Mouse (Mus musculus): Measurements from ENCODE around the gene Vpreb3. TPM values are rescaled to one million over a fixed set of nuclear protein-coding genes. Genes with fewer than 3 reads are reported as not detected.

Vpreb3 gene
- polyA plus RNA-seq, 1 experiment from 2014 or later: 1.0 TPM

DNA sequence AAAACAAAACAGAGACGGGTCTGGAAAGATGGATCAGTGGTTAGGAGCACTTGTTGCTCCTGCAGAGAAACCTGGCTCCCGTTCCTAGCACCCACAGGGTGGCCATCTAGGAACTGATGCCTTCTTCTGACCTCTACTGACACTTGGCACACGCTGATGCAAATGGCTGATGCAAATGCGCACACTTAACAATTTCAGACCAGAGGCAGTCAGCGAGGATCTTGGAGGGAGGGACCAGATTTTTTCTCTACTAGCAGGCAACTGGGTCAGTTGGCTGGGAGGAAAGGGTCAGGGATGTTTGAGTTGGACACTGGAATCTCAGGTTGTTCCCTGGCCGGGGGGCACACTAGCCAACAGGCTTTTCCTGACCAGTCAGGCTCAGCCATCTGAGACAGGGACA is 10.0 kb upstream of the Vpreb3 start, which contains the start of gene Chchd10:
Chchd10 (plus strand) TSS at position 240 of the 400 bp plus-strand sequence.
- Histone ChIP-seq H3K27ac (replicated peaks) (peak within 1 kb of the TSS; percentile 19; the same call in 1 of the 2 replicates), H3K9ac (replicated peaks) (peak within 1 kb of the TSS; percentile 64), H3K4me2 (peak within 1 kb of the TSS; percentile 92), H3K27me3 (replicated peaks) (peaks cover 5% of the 10 kb centered on the region; the same call in 1 of the 2 replicates), H3K4me3 (replicated peaks) (peak within 1 kb of the TSS; percentile 49), H3K36me3 (no peaks in the 10 kb centered on the region), H3K4me1 (peaks cover 61% of the 10 kb centered on the region), H3K9me3 (replicated peaks) (no peaks in the 10 kb centered on the region)
- ATAC-seq (ENCODE audit: low FRiP score): no peak
- 28% methylated on average over 6 of the region's 6 CpGs for WGBS

GRCm38 (mm10) chr10:75934991-75935390 is 7.9 kb upstream of the Vpreb3 start:
- Histone ChIP-seq H3K4me3 (replicated peaks) (peak overlapping the region; percentile 64), H3K9ac (replicated peaks) (no peak overlapping the region), H3K27ac (replicated peaks) (no peak overlapping the region), H3K4me1 (peaks cover 60% of the 10 kb centered on the region), H3K4me2 (peak overlapping the region; percentile 91), H3K9me3 (replicated peaks) (no peaks in the 10 kb centered on the region), H3K27me3 (replicated peaks) (peaks cover 5% of the 10 kb centered on the region; the same call in 1 of the 2 replicates), H3K36me3 (no peaks in the 10 kb centered on the region)
- no peak for ATAC-seq (ENCODE audit: low FRiP score)
- WGBS: 74% methylated on average over 1 of the region's 1 CpGs

GRCm38 (mm10) chr10:75935680-75936541 is 6.9 kb upstream of the Vpreb3 start, which contains the start of gene Mmp11:
Mmp11 (minus strand) TSS chr10:75936496.
- peaks cover 50% of the 10 kb centered on the region for H3K4me1 ChIP-seq
- 3% methylated on average over 48 of the region's 51 CpGs for WGBS

DNA sequence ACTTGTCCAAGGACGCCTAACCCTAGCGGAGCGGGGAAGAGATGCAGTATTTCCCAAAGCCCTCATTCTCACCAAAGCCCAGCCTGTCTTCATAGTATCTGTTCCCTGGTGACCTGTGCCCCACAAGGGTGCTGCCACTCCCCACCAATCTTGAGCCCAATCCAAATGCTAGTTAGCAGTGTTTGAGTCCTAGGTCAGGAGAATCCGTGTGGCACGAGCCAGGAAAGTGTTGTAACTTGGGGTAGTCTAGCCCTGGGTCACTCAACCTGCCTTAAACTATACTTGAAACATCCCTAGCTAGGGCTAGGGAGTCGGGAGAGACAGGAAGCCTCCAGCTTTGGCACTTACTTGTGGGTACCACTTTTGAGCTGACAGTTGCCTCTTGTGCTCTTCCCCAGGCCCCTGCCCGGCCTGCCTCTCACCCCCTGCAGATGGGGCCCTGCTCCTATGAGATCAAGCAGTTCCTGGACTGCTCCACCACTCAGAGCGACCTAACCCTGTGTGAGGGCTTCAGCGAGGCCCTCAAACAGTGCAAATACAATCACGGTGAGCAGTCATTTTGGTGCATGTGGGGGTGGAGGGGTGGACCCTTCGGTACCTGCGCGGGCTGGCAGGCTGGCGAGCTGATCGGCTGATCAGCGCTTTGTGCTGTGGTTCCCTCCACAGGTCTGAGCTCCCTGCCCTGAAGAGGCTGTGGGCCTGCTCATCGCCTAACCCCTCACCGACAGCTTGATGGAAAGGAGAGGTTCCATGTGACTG is 5.8 kb upstream of the Vpreb3 start:
- no peak for ATAC-seq (ENCODE audit: low FRiP score)
- Histone ChIP-seq H3K4me3 (replicated peaks) (peak overlapping the region; percentile 64), H3K9me3 (replicated peaks) (no peaks in the 10 kb centered on the region), H3K36me3 (no peaks in the 10 kb centered on the region), H3K27me3 (replicated peaks) (peaks cover 5% of the 10 kb centered on the region; the same call in 1 of the 2 replicates), H3K4me1 (peaks cover 39% of the 10 kb centered on the region), H3K4me2 (peak overlapping the region; percentile 91), H3K9ac (replicated peaks) (no peak overlapping the region), H3K27ac (replicated peaks) (no peak overlapping the region)
- 42% methylated on average over 18 of the region's 18 CpGs for WGBS

More at GRCm38 (mm10) chr10:75935680-75936541, 6.9 kb upstream of the Vpreb3 start, which contains the start of gene Mmp11:
- Histone ChIP-seq H3K9ac (replicated peaks) (peak within 1 kb of the TSS; percentile 64), H3K4me2 (peak within 1 kb of the TSS; percentile 91), H3K27me3 (replicated peaks) (peaks cover 5% of the 10 kb centered on the region; the same call in 1 of the 2 replicates), H3K4me3 (replicated peaks) (peak within 1 kb of the TSS; percentile 64), H3K36me3 (no peaks in the 10 kb centered on the region), H3K9me3 (replicated peaks) (no peaks in the 10 kb centered on the region), H3K27ac (replicated peaks) (peak within 1 kb of the TSS; percentile 79)
- peak; percentile 85 for ATAC-seq (ENCODE audit: low FRiP score)

GRCm38 (mm10) chr10:75937851-75938643 is 4.8 kb upstream of the Vpreb3 start:
- WGBS: 52% methylated on average over 10 of the region's 10 CpGs
- Histone ChIP-seq H3K27me3 (replicated peaks) (peaks cover 5% of the 10 kb centered on the region; the same call in 1 of the 2 replicates), H3K9ac (replicated peaks) (no peak overlapping the region), H3K9me3 (replicated peaks) (no peaks in the 10 kb centered on the region), H3K27ac (replicated peaks) (no peak overlapping the region), H3K4me1 (peaks cover 29% of the 10 kb centered on the region), H3K4me2 (peak overlapping the region; percentile 91), H3K4me3 (replicated peaks) (0 out of 2 replicates have a peak overlapping the region, but pooled peaks have one; percentile 6), H3K36me3 (no peaks in the 10 kb centered on the region)
- ATAC-seq (ENCODE audit: low FRiP score): no peak

DNA sequence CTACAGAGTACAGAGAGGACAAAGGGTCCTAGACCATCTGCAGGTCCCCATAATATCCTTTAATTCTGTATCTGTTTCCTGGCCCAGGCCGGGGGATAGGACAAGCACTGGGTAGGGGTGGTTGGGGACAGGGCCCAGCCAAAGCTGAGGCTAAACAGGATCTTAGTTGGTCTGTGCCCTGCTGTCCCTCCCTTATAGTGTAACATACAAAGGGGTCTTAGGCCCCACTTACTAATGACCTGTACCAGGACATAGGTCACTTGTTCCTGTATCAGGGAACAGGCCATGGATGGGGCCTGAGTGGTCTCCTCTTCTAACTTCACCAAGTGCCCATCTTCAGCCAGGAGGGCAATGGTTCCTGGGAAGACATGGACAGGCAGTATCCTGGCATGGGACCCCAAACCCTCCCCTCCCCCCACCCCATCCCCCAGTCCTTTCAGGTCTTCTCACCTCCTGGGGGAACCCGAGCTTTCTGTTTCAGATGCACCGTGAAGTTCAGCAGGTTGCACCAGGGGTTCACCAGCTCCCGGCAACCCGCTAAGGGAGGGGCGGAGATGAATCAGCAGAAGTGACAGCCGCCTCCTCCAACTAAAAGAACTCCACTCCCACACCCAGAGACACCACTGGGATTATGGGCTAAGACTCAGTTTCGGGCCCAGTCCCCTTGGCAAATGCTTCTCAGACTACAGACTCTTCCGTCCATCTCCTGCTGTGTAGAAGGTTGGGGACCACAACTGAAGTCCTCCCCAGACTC is 3.2 kb upstream of the Vpreb3 start:
- H3K9ac ChIP-seq (replicated peaks): no peak overlapping the region
- H3K27ac ChIP-seq (replicated peaks): no peak overlapping the region
- no peak for ATAC-seq (ENCODE audit: low FRiP score)
- H3K4me1 ChIP-seq: peaks cover 37% of the 10 kb centered on the region
- no peaks in the 10 kb centered on the region for H3K9me3 ChIP-seq (replicated peaks)
- H3K4me3 ChIP-seq (replicated peaks): no peak overlapping the region
- 53% methylated on average over 9 of the region's 9 CpGs for WGBS
- no peak overlapping the region for H3K4me2 ChIP-seq
- peaks cover 5% of the 10 kb centered on the region; the same call in 1 of the 2 replicates for H3K27me3 ChIP-seq (replicated peaks)
- no peaks in the 10 kb centered on the region for H3K36me3 ChIP-seq

DNA sequence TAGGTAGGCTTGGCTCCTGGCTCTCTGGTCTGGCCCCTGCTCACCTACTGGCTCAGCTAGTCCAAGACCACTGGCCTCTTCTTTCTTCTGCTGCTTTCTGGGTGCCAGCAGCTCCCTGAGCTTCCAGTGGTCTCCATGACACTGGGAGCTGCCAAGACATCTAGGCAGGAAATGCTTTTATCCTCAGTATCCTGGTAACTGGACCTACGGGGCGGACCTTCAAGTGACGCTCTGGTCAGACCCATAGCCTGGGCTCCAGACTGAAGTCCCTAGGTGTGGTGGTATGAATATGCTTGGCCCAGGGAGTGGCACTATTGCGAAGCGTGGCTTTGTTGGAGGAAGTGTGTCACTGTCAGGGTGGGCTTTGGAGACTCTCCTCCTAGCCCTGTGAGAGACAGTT is 2.3 kb upstream of the Vpreb3 start, which contains the start of gene Gm867:
Gm867 (minus strand) TSS at position 153 of the 400 bp plus-strand sequence.
- WGBS: 85% methylated on average over 5 of the region's 5 CpGs
- Histone ChIP-seq H3K4me2 (no peak within 1 kb of the TSS), H3K27me3 (replicated peaks) (peaks cover 5% of the 10 kb centered on the region; the same call in 1 of the 2 replicates), H3K4me3 (replicated peaks) (no peak within 1 kb of the TSS), H3K27ac (replicated peaks) (no peak within 1 kb of the TSS), H3K9me3 (replicated peaks) (no peaks in the 10 kb centered on the region), H3K4me1 (peaks cover 31% of the 10 kb centered on the region), H3K9ac (replicated peaks) (no peak within 1 kb of the TSS), H3K36me3 (no peaks in the 10 kb centered on the region)
- ATAC-seq (ENCODE audit: low FRiP score): no peak

DNA sequence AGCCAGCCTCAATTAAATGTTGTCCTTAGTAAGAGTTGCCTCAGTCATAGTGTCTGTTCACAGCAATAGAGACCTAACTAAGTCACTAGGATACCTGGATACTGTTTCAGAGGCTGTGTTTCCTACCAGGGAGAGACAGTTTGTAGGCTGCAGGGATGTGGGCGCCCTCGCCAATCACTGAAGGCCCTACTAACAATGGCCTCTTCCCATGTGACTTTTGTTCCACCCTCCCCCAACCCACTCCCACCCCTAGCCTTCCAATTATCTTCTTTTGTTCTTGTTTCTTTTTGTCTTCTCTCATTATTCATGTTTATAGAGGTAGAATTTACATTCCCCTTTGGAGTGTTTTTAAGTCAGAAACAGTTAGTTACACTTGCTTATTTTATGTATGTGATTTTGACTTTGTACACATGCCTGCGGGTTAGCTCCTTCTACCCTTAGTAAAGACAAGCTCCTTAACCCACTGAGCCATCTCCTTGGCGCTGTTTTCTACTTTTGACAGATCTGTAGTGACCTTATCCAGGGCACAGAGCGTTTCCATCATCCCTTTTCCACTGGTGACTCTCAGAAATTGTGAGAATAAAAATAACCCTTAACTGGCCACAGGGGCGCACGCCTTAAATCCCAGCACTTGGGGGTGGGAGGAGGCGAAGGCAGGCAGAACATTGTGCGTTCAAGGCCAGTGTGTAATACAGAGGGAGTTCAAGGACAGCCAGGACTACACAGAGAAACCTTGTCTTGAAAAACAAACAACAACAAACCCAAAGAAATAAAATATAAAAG is 1.6 kb upstream of the Vpreb3 start:
- H3K9ac ChIP-seq (replicated peaks): no peak overlapping the region
- 63% methylated on average over 9 of the region's 9 CpGs for WGBS
- H3K36me3 ChIP-seq: no peaks in the 10 kb centered on the region
- ATAC-seq (ENCODE audit: low FRiP score): no peak
- H3K9me3 ChIP-seq (replicated peaks): no peaks in the 10 kb centered on the region
- no peak overlapping the region for H3K4me3 ChIP-seq (replicated peaks)
- peaks cover 24% of the 10 kb centered on the region for H3K4me1 ChIP-seq
- no peak overlapping the region for H3K4me2 ChIP-seq
- H3K27me3 ChIP-seq (replicated peaks): peaks cover 5% of the 10 kb centered on the region; the same call in 1 of the 2 replicates
- no peak overlapping the region for H3K27ac ChIP-seq (replicated peaks)

DNA sequence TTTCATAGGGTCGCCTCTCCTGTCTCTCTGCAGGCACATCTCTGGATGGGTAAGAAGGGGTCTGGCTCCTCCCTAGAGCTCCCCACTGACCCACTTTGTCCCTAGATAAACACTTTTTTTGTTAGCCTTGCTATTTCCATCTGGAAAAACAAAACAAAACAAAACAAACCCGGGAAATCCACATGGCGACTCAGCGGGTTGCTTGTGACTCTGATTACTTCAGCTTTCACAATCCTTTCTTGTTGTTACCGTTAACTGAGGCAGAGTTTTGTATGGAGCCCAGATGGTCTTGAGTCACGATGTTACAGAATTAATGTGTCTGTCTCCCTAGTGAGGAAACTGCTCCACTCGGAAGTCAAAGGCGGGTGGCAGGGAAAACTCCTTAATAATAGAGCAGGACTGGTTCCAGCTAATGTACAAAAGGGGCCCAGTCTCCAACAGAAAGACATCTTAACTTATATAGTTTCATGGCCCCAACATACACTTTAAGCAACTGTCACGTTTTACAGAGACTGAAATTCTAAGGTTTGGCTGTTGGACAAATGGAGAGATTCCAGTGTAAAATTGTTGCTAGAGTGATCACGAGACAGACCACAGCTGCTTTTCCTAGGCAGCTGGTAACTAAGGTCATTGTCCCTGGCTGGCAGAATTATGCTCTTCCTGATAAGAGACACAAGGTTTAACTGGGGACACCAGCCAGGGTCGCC is 1.4 kb downstream of the Vpreb3 start:
- Histone ChIP-seq H3K36me3 (no peaks in the 10 kb centered on the region), H3K9me3 (replicated peaks) (no peaks in the 10 kb centered on the region), H3K4me3 (replicated peaks) (no peak overlapping the region), H3K27ac (replicated peaks) (peak overlapping the region; percentile 65), H3K4me1 (peaks cover 10% of the 10 kb centered on the region; the same call in 1 of the 2 replicates), H3K27me3 (replicated peaks) (no peaks in the 10 kb centered on the region), H3K9ac (replicated peaks) (no peak overlapping the region), H3K4me2 (0 out of 2 replicates have a peak overlapping the region, but pooled peaks have one; percentile 2)
- no peak for ATAC-seq (ENCODE audit: low FRiP score)
- WGBS: 11% methylated on average over 11 of the region's 11 CpGs
